Mouse (Mus musculus) hindbrain, embryonic 11.5 days (tissue): ENCODE results near the gene Exoc7. TPM values are rescaled to one million over a fixed set of nuclear protein-coding genes. Genes with fewer than 3 reads are reported as not detected.

Experiments
- ATAC-seq: fragments of 200-750 bp; cut with Nextera tagmentation; 2 replicates; pipeline ENCODE4 v1.8.0; 2017; ENCODE audit warnings: mild to moderate bottlenecking, moderate TSS enrichment, moderate library complexity; ENCODE audit not compliant: low FRiP score
- DNase-seq: peaks from one replicate; pipeline ENCODE4 v3.0.0-alpha.2; 2015; ENCODE audit warnings: low spot score
- H3K27ac ChIP-seq: fragments of 300-500 bp; sonication (generic); 2 replicates; pipeline ENCODE4 v1.5.1; 2014; ENCODE audit warnings: mild to moderate bottlenecking, low read depth, low read length
- H3K27me3 ChIP-seq: fragments of 300-500 bp; sonication (generic); 2 replicates; pipeline ENCODE4 v1.6.1; 2014; ENCODE audit warnings: mild to moderate bottlenecking, low read length, moderate library complexity, mixed read lengths; ENCODE audit not compliant: control insufficient read depth, insufficient read depth
- H3K36me3 ChIP-seq: fragments of 300-500 bp; sonication (generic); 2 replicates; pipeline ENCODE4 v1.6.1; 2014; ENCODE audit warnings: mild to moderate bottlenecking, low read length, moderate library complexity, mixed read lengths; ENCODE audit not compliant: control insufficient read depth, insufficient read depth
- H3K4me1 ChIP-seq: fragments of 300-500 bp; sonication (generic); replicated peaks from 2 replicates; pipeline ENCODE4 v1.6.1; 2014; ENCODE audit warnings: low read length, mixed read lengths; ENCODE audit not compliant: control insufficient read depth, insufficient read depth
- H3K4me2 ChIP-seq: fragments of 300-500 bp; sonication (generic); replicated peaks from 2 replicates; pipeline ENCODE4 v1.6.1; 2014; ENCODE audit warnings: mild to moderate bottlenecking, low read depth, low read length
- H3K4me3 ChIP-seq: fragments of 300-500 bp; sonication (generic); 2 replicates; pipeline ENCODE4 v1.5.1; 2014; ENCODE audit warnings: low read depth, low read length
- H3K9ac ChIP-seq: fragments of 300-500 bp; sonication (generic); 2 replicates; pipeline ENCODE4 v1.6.1; 2014; ENCODE audit warnings: low read depth, low read length
- H3K9me3 ChIP-seq: fragments of 300-500 bp; sonication (generic); 2 replicates; pipeline ENCODE4 v1.6.1; 2016; ENCODE audit warnings: low read length; ENCODE audit not compliant: control insufficient read depth
- WGBS: fragments of 180-500 bp; shearing (Covaris S2); extraction: QIAGEN DNeasy Blood & Tissue Kit; methylation state at CpG from one replicate; pipeline ENCODE4 v1.1.7; 2014; 5-methylcytosine and 5-hydroxymethylcytosine counted together
- polyA plus RNA-seq: library from polyadenylated mRNA; unstranded; fragments of >200 nt; fragmentation: Nextera tagmentation; extraction: Ambion mirVana; gene quantifications from 2 replicates; pipeline ENCODE4 v1.2.1, GENCODE M21; 2014

Gene Exoc7
- polyA plus RNA-seq, 1 experiment from 2014 or later: 68.3 TPM

DNA sequence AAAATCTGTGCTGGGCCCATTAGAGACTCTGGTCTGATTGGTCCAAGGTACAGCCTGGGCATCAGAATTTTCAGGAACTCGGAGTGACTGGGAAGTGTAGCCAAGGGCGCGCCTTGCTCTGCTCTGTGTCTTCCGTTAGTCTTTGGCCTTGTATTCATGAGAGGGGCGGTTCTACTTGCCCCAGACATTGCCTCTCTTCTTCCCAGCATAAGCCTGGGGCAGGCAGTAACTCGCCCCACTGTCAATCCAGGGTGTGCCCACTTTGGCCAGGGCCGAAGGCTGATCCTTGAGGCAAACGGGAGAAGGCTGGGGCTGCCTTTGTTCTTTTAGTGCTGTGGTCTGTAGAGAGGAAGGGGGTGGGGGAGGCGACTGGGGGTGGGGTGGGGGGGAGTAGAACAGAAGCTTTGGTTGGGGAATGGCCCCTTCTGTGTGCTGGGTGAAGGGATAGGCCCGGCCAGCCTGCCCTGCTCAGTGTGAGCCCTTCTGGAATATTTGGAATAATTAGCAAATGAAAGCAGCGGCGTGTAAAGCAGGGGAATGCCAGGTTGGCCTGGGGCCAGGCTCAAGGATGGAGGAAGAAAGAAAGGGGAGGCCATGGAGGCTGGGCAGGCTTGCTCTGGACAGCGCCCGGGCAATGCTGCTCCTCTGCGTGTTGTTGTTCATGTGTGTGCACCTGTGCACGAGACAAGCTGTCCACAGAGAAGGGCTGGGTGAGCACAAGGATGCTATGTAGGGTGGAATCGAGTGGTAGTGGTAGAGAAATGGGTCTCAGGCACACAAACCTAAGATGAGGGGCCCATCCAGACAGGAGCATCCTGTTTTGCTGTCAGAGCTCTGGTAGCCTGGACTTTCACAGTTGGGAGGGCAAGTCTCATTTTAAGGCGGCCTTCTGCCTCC is 22.5 kb upstream of the Exoc7 start:
- Histone ChIP-seq H3K4me2 (no peak overlapping the region), H3K4me3 (no peak overlapping the region), H3K4me1 (peaks cover 40% of the 10 kb centered on the region), H3K27ac (peak overlapping the region; percentile 66), H3K9ac (0 out of 2 replicates have a peak overlapping the region, but pooled peaks have one; percentile 21), H3K9me3 (no peaks in the 10 kb centered on the region), H3K36me3 (no peaks in the 10 kb centered on the region), H3K27me3 (peaks cover 14% of the 10 kb centered on the region)
- WGBS: 45% methylated on average over 18 of the region's 18 CpGs
- DNase-seq: peak; percentile 47
- ATAC-seq: peak; percentile 61

DNA sequence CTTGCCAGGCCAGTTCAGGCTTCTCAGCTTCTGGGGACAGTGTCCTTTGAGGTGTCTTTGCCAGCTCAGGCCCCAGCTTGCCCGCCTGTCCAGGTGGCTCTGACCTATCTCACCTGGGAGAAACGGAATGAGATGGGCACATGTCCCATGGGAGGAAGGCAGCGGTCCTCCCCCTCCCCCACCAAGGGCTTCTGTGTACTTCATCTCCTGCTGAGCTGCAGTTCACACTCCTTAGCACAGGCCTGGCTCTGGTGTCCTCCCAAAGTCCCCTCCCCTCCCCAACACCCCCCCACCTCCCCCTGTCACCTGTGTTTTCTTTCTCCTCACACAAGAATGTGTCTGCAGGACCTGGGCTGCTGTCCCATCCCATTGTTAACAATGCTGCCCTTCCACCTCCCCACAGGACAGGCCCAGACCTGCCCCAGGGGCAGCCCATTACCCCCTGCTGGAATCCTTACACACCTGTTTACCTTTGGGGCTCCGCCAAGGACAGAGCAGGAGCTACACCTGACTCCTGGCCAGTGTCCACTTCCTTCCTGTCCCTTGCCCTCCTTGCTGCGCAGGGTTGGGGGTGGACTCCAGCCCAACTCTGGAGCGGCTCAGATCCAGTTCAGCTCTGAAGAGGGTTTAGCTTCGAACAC is 20.1 kb upstream of the Exoc7 start:
- no peak overlapping the region for H3K4me3 ChIP-seq
- H3K27ac ChIP-seq: no peak overlapping the region
- ATAC-seq (no peak), DNase-seq (no peak)
- H3K36me3 ChIP-seq: no peaks in the 10 kb centered on the region
- peaks cover 2% of the 10 kb centered on the region; the same call in 1 of the 2 replicates for H3K27me3 ChIP-seq
- H3K4me2 ChIP-seq: no peak overlapping the region
- peaks cover 18% of the 10 kb centered on the region for H3K4me1 ChIP-seq
- WGBS: 70% methylated on average over 7 of the region's 7 CpGs
- no peaks in the 10 kb centered on the region for H3K9me3 ChIP-seq
- no peak overlapping the region for H3K9ac ChIP-seq

GRCm38 (mm10) chr11:116318719-116319659 is 12.0 kb upstream of the Exoc7 start:
- peak overlapping the region; percentile 66 for H3K9ac ChIP-seq
- 2% methylated on average over 41 of the region's 41 CpGs for WGBS
- peaks cover 2% of the 10 kb centered on the region; the same call in 1 of the 2 replicates for H3K4me1 ChIP-seq
- H3K27me3 ChIP-seq: no peaks in the 10 kb centered on the region
- ATAC-seq (peak; percentile 72), DNase-seq (peak; percentile 94)
- no peaks in the 10 kb centered on the region for H3K36me3 ChIP-seq
- peak overlapping the region; percentile 32 for H3K4me3 ChIP-seq
- peak overlapping the region; percentile 93 for H3K4me2 ChIP-seq
- no peaks in the 10 kb centered on the region for H3K9me3 ChIP-seq
- H3K27ac ChIP-seq: no peak overlapping the region

DNA sequence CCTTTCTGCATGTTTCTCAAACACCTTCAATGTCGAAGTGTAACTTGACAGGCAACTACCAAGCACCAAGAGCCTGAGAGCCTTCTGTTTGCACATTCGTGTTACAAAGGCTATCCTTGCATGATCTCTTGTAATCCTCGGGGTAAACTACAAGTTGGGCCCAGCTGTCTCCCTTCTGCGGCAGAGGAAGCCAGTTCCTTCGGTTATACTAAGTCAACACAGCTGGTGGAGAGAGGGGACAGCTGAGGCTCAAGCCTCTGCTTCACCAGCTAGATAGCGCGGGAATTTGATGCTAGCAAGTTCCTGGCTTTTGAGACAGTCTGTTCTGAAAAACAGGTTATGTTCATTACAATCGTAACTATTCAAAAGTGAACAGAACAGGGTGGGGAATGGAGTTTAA is 5.3 kb upstream of the Exoc7 start:
- Histone ChIP-seq H3K9me3 (no peaks in the 10 kb centered on the region), H3K4me1 (no peaks in the 10 kb centered on the region; the same call in 1 of the 2 replicates), H3K36me3 (no peaks in the 10 kb centered on the region), H3K9ac (no peak overlapping the region), H3K4me3 (no peak overlapping the region), H3K27ac (no peak overlapping the region), H3K4me2 (no peak overlapping the region), H3K27me3 (no peaks in the 10 kb centered on the region)
- WGBS: 52% methylated on average over 8 of the region's 8 CpGs
- DNase-seq (no peak), ATAC-seq (no peak)

DNA sequence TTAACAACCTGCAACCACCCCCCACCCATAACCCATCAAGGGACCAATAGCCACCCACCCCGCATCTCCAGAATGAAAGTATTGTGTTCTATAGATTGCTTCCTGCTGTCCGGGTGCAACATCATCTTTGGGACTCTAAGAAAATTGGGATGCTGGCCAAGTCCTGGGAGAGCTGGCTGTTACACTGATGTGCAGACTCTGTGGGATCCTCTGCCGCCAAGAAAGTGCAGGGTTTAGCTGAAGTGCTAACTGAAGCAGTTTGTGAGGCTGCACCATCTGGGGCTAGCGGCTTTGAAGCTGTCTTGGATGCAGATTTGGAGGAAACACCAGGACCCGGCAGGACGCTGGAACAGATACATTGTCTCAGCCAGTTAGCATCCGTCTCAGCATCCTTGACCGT is 4.1 kb upstream of the Exoc7 start:
- ATAC-seq (no peak), DNase-seq (no peak)
- H3K4me2 ChIP-seq: no peak overlapping the region
- 57% methylated on average over 8 of the region's 8 CpGs for WGBS
- H3K27ac ChIP-seq: no peak overlapping the region
- H3K4me3 ChIP-seq: no peak overlapping the region
- H3K4me1 ChIP-seq: no peaks in the 10 kb centered on the region; the same call in 1 of the 2 replicates
- no peaks in the 10 kb centered on the region for H3K9me3 ChIP-seq
- no peaks in the 10 kb centered on the region for H3K36me3 ChIP-seq
- no peak overlapping the region for H3K9ac ChIP-seq
- H3K27me3 ChIP-seq: no peaks in the 10 kb centered on the region

- Histone ChIP-seq H3K36me3 (0 out of 2 replicates have a peak, but pooled peaks cover 1% of the 10 kb centered on the region), H3K9me3 (no peaks in the 10 kb centered on the region), H3K27me3 (no peaks in the 10 kb centered on the region), H3K27ac (no peak overlapping the region), H3K4me3 (no peak overlapping the region), H3K9ac (no peak overlapping the region), H3K4me1 (no peaks in the 10 kb centered on the region), H3K4me2 (no peak overlapping the region)
- ATAC-seq (no peak), DNase-seq (no peak)
- WGBS: 76% methylated on average over 3 of the region's 3 CpGs
Measured at GRCm38 (mm10) chr11:116309601-116310000, 2.6 kb upstream of the Exoc7 start.

GRCm38 (mm10) chr11:116307762-116308531 is 914 bp upstream of the Exoc7 start:
- Histone ChIP-seq H3K36me3 (0 out of 2 replicates have a peak, but pooled peaks cover 2% of the 10 kb centered on the region), H3K4me3 (no peak overlapping the region), H3K9me3 (no peaks in the 10 kb centered on the region), H3K27me3 (no peaks in the 10 kb centered on the region), H3K4me1 (no peaks in the 10 kb centered on the region), H3K9ac (no peak overlapping the region), H3K4me2 (no peak overlapping the region), H3K27ac (no peak overlapping the region)
- DNase-seq (no peak), ATAC-seq (no peak)
- 92% methylated on average over 12 of the region's 12 CpGs for WGBS
